Mouse (Mus musculus) CH12.LX (cell line): ENCODE measurements around the gene Tmem239. TPM values are rescaled to one million over a fixed set of nuclear protein-coding genes. Genes with fewer than 3 reads are reported as not detected.

ENCODE experiments used
- DNase-seq: peaks from one replicate; pipeline ENCODE4 v3.0.0-alpha.2; 2013; ENCODE audit errors: extremely low read depth
- H3K27ac ChIP-seq: 2 replicates; pipeline ENCODE4 v1.5.1; 2012; ENCODE audit warnings: low read depth, mild to moderate bottlenecking, control low read depth, moderate library complexity; ENCODE audit not compliant: insufficient read depth
- H3K27me3 ChIP-seq: replicated peaks from 2 replicates; pipeline ENCODE3; 2012; ENCODE audit warnings: inconsistent platforms
- H3K36me3 ChIP-seq, 2 experiments: replicated peaks in 1 of 2; 2 replicates each; pipeline versions ENCODE3 to v1.6.1; 2012; ENCODE audit warnings: inconsistent platforms in 1 of 2, low read length in 1 of 2, mild to moderate bottlenecking in 1 of 2, mixed read lengths in 1 of 2, moderate library complexity in 1 of 2; ENCODE audit not compliant: control insufficient read depth in 1 of 2, insufficient read depth in 1 of 2
- H3K4me1 ChIP-seq, 2 experiments: 2 replicates each; pipeline ENCODE4 v1.6.1; 2012; ENCODE audit warnings: inconsistent platforms in 1 of 2, moderate library complexity in 1 of 2; ENCODE audit not compliant: insufficient read depth in 2 of 2, control insufficient read depth in 1 of 2
- H3K4me2 ChIP-seq: 2 replicates; pipeline ENCODE4 v1.6.1; 2012; ENCODE audit warnings: low read depth, mild to moderate bottlenecking, control low read depth; ENCODE audit not compliant: poor library complexity, insufficient read depth, severe bottlenecking
- H3K4me3 ChIP-seq, 3 experiments: fragments of 150-350 bp in 1 of 3; sonication (generic) in 1 of 3; replicated peaks in 1 of 3; 2 replicates each; pipeline versions ENCODE3 to v1.5.1; 2011 to 2012; ENCODE audit warnings: low read depth in 2 of 3, low read length in 2 of 3, mild to moderate bottlenecking in 2 of 3, moderate library complexity in 2 of 3, control low read depth in 1 of 3, improper control_type of control experiment in 1 of 3, inconsistent platforms in 1 of 3, mixed read lengths in 1 of 3; ENCODE audit not compliant: poor library complexity in 1 of 3
- H3K79me2 ChIP-seq: replicated peaks from 2 replicates; pipeline ENCODE4 v1.6.1; 2012; ENCODE audit warnings: mild to moderate bottlenecking, moderate library complexity; ENCODE audit not compliant: control insufficient read depth, poor library complexity, insufficient read depth, severe bottlenecking; ENCODE audit errors: extremely low read depth
- H3K9ac ChIP-seq: 2 replicates; pipeline ENCODE4 v1.6.1; 2012; ENCODE audit warnings: low read depth, mild to moderate bottlenecking, control low read depth, moderate library complexity; ENCODE audit not compliant: insufficient read depth
- H3K9me3 ChIP-seq: replicated peaks from 2 replicates; pipeline ENCODE3; 2012; ENCODE audit warnings: low read length, inconsistent platforms, mixed read lengths
- BHLHE40 ChIP-seq: IDR thresholded peaks from 2 replicates; pipeline ENCODE4 v1.6.1; 2011; ENCODE audit warnings: mild to moderate bottlenecking, low read depth, low read length, improper control_type of control experiment
- CHD2 ChIP-seq: IDR thresholded peaks from 2 replicates; pipeline ENCODE4 v1.6.1; 2011; ENCODE audit warnings: low read length, improper control_type of control experiment
- E2F4 ChIP-seq: IDR thresholded peaks from 2 replicates; pipeline ENCODE4 v1.6.1; 2011; ENCODE audit warnings: low read depth, low read length, improper control_type of control experiment; ENCODE audit not compliant: insufficient replicate concordance
- ELF1 ChIP-seq: IDR thresholded peaks from 2 replicates; pipeline ENCODE4 v1.6.1; 2014; ENCODE audit warnings: low read depth, mild to moderate bottlenecking, inconsistent platforms, low read length, improper control_type of control experiment
- GABPA ChIP-seq: IDR thresholded peaks from 2 replicates; pipeline ENCODE4 v1.6.1; 2012; ENCODE audit warnings: low read depth, low read length, improper control_type of control experiment, inconsistent platforms; ENCODE audit not compliant: insufficient replicate concordance
- HCFC1 ChIP-seq: IDR thresholded peaks from 2 replicates; pipeline ENCODE4 v1.6.1; 2012; ENCODE audit warnings: low read depth, mild to moderate bottlenecking, inconsistent platforms, low read length, improper control_type of control experiment
- IRF4 ChIP-seq: IDR thresholded peaks from 2 replicates; pipeline ENCODE4 v1.6.1; 2014; ENCODE audit warnings: low read depth, mild to moderate bottlenecking, inconsistent platforms, low read length, improper control_type of control experiment
- JUN ChIP-seq: IDR thresholded peaks from 2 replicates; pipeline ENCODE4 v1.6.1; 2011; ENCODE audit warnings: low read depth, mild to moderate bottlenecking, low read length, improper control_type of control experiment, moderate library complexity; ENCODE audit not compliant: insufficient read depth
- MAX ChIP-seq: IDR thresholded peaks from 2 replicates; pipeline ENCODE4 v1.6.1; 2011; ENCODE audit warnings: low read length, improper control_type of control experiment
- MXI1 ChIP-seq: IDR thresholded peaks from 2 replicates; pipeline ENCODE4 v1.6.1; 2011; ENCODE audit warnings: mild to moderate bottlenecking, low read depth, low read length, improper control_type of control experiment
- NELFE ChIP-seq: IDR thresholded peaks from 2 replicates; pipeline ENCODE4 v1.6.1; 2011; ENCODE audit warnings: low read depth, low read length, improper control_type of control experiment
- PAX5 ChIP-seq: IDR thresholded peaks from 2 replicates; pipeline ENCODE4 v1.6.1; 2012; ENCODE audit warnings: low read length, inconsistent platforms, mixed read lengths
- POLR2A ChIP-seq: IDR thresholded peaks from 2 replicates; pipeline ENCODE4 v1.6.1; 2011; ENCODE audit warnings: low read depth, mild to moderate bottlenecking, improper control_type of control experiment, low read length
- POLR2AphosphoS2 ChIP-seq: IDR thresholded peaks from 2 replicates; pipeline ENCODE4 v1.6.1; 2011; ENCODE audit warnings: low read depth, low read length, improper control_type of control experiment
- UBTF ChIP-seq: IDR thresholded peaks from 2 replicates; pipeline ENCODE4 v1.6.1; 2012; ENCODE audit warnings: low read depth, mild to moderate bottlenecking, inconsistent platforms, low read length, improper control_type of control experiment, moderate library complexity
- USF1 ChIP-seq: IDR thresholded peaks from 2 replicates; pipeline ENCODE4 v1.6.1; 2014; ENCODE audit warnings: low read depth, mild to moderate bottlenecking, inconsistent platforms, low read length, improper control_type of control experiment
- ZC3H11A ChIP-seq: IDR thresholded peaks from 2 replicates; pipeline ENCODE4 v1.6.1; 2012; ENCODE audit warnings: low read depth, mild to moderate bottlenecking, inconsistent platforms, low read length, improper control_type of control experiment
- dilution Hi-C: fragments of 300-500 bp; cut with MboI; formaldehyde crosslinking; loops from 2 replicates; pipeline ENCODE4 v1.14.3; 2020; ENCODE audit warnings: low sequenced_read_pairs; ENCODE audit not compliant: extremely low pct_unique_long_range_greater_than_20kb, extremely low pct_ligation_motif_present
- in situ Hi-C: fragments of 300-500 bp; cut with MboI; formaldehyde crosslinking; loops from 3 replicates; pipeline ENCODE4 v1.14.3; 2019; ENCODE audit warnings: low sequenced_read_pairs, low pct_ligation_motif_present, low pct_unique_long_range_greater_than_20kb, mixed read lengths
- polyA plus RNA-seq: library from polyadenylated mRNA; unstranded; fragments of >175 nt; gene quantifications from 2 replicates; pipeline ENCODE4 v1.2.1, GENCODE M21; 2012; ENCODE audit warnings: low read depth; ENCODE audit not compliant: insufficient read length
- total RNA-seq, 2 experiments: library from RNA; depleted of rRNA; stranded (reverse); fragments of 300-350 nt in 1 of 2; fragments of >200 nt in 1 of 2; gene quantifications; 2 replicates each; pipeline ENCODE4 v1.2.3; 2012 to 2014

The Tmem239 gene
- total and polyA plus RNA-seq, 3 experiments: not detected

DNA sequence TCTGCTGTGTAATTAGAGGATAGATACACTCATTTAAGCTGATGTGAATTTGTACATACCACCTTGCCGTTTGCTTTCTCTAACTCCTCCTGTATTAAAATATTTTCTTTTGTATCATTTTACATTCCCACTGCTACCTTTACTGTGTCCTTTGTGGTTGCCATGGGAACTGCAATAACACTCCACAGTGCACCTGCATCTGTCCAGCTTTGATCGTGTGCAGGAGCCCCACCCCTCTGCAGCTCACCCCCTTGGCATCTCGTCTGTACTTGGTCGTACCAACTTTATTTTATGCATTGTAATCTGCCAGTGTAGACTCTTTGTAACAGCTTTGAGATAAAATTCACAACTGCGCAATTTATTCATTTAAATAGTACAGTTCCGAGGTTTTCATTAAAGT is 22.4 kb upstream of the Tmem239 start:
- H3K4me2 ChIP-seq: no peak overlapping the region
- H3K27me3 ChIP-seq: peaks cover 18% of the 10 kb centered on the region
- H3K79me2 ChIP-seq: no peaks in the 10 kb centered on the region
- dilution Hi-C loops: no loop called here
- in situ Hi-C loops: no loop called here
- H3K4me3 ChIP-seq: no peak overlapping the region
- no peak overlapping the region for H3K9ac ChIP-seq
- DNase-seq: no peak
- no peaks in the 10 kb centered on the region for H3K9me3 ChIP-seq
- H3K36me3 ChIP-seq: no peaks in the 10 kb centered on the region
- TF ChIP-seq E2F4 (no peak), ZC3H11A (no peak), POLR2AphosphoS2 (no peak), MAX (no peak), USF1 (no peak), MXI1 (no peak), IRF4 (no peak), GABPA (no peak), JUN (no peak)
- no peak overlapping the region for H3K27ac ChIP-seq
- H3K4me1 ChIP-seq: no peaks in the 10 kb centered on the region

DNA sequence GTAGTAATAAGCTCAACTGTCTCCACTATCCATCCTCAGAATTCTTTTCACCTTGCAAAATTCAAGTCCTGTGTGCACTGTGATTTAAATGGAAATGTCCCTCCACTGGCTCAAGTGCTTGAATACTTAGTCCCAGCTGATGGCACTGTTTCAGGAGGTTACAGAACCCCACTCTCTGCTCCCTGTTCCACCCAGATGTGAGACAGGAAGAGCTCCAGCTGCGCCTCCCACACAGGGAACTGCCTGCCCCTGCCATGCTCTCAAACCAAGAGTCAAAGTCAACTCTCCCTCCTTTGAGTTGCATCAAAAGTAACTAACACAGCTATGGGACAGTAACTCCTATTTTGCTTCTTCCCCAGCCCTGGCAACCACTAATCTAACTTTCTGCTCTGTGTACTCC is 20.1 kb upstream of the Tmem239 start:
- TF ChIP-seq HCFC1 (no peak), UBTF (no peak), ELF1 (no peak), POLR2A (no peak), PAX5 (no peak), GABPA (no peak), CHD2 (no peak), NELFE (no peak), IRF4 (no peak), BHLHE40 (no peak)
- in situ Hi-C loops (no loop called here), dilution Hi-C loops (no loop called here)
- no peaks in the 10 kb centered on the region for H3K79me2 ChIP-seq
- H3K36me3 ChIP-seq: no peaks in the 10 kb centered on the region
- no peak overlapping the region for H3K4me2 ChIP-seq
- H3K27ac ChIP-seq: no peak overlapping the region
- no peak for DNase-seq
- peaks cover 18% of the 10 kb centered on the region for H3K27me3 ChIP-seq
- no peak overlapping the region for H3K9ac ChIP-seq
- no peak overlapping the region for H3K4me3 ChIP-seq
- no peaks in the 10 kb centered on the region for H3K9me3 ChIP-seq
- peaks cover 0 to 6% of the 10 kb centered on the region in 2 experiments; a peak in 2 of 4 replicates for H3K4me1 ChIP-seq
